Mouse (Mus musculus) gastrocnemius, postnatal 10 days (tissue): ENCODE data around the gene Ltb. TPM values are rescaled to one million over a fixed set of nuclear protein-coding genes. Genes with fewer than 3 reads are reported as not detected.

Source experiments
- microRNA-seq, 2 experiments: library from miRNA; unstranded; fragments of <30 nt; microRNA quantifications; one replicate each; pipeline ENCODE4 v1.2.0; 2021
- total RNA-seq, 2 experiments: library from RNA; stranded (reverse); gene quantifications; 2 replicates each; pipeline ENCODE4 v1.2.3; 2021

The Ltb gene
- total RNA-seq, 2 experiments from 2014 or later, result 0.68 to 0.75 TPM

Small RNAs within 50 kb of the gene (microRNA-seq; reads per million reads assigned to microRNA genes)
- gene Mir6973a, result 0 reads per million in 2 experiments
- gene Mir6974, result 0 reads per million in 2 experiments
- 0.50 to 0.95 reads per million in 2 experiments for gene Mir6975

Other genes with a start within 250 kb of the Ltb start
- gene Hspa1b, start 235.2 kb upstream of the Ltb start, total RNA-seq, result 1 to 10 TPM; 2.2 to 4.3 TPM
- gene Gm20481, start 224.5 kb upstream of the Ltb start, total RNA-seq, result not detected
- 1 to 10 TPM; 3.8 to 6.4 TPM for gene Hspa1a, start 222.3 kb upstream of the Ltb start, total RNA-seq
- 1 to 10 TPM; 6.2 to 9.9 TPM for gene Hspa1l, start 221.7 kb upstream of the Ltb start, total RNA-seq
- 10 to 100 TPM; 24.7 to 28.2 TPM for gene Lsm2, start 212.6 kb upstream of the Ltb start, total RNA-seq
- gene Vars, start 193.5 kb upstream of the Ltb start, total RNA-seq, result 10 to 100 TPM; 31.4 to 40.7 TPM
- gene Vwa7, start 177.9 kb upstream of the Ltb start, total RNA-seq, result 1 to 10 TPM; 2.0 to 2.5 TPM
- 1 to 10 TPM; 2.8 to 3.1 TPM for gene Sapcd1, start 166.4 kb upstream of the Ltb start, total RNA-seq
- gene Msh5, start 147.7 kb upstream of the Ltb start, total RNA-seq, result 1 to 10 TPM; 1.5 to 3.5 TPM
- gene Clic1, start 144.5 kb upstream of the Ltb start, total RNA-seq, result 10 to 100 TPM; 39.2 to 50.5 TPM
- 10 to 100 TPM; 45.3 to 51.9 TPM for gene Ddah2, start 135.4 kb upstream of the Ltb start, total RNA-seq
- not detected for gene Ly6g6c, start 129.1 kb upstream of the Ltb start, total RNA-seq
- gene Mpig6b, start 128.3 kb upstream of the Ltb start, total RNA-seq, result under 1 TPM in 1 of 2 experiments, not detected in 1; 0.20 TPM
- not detected for gene Ly6g6e, start 117.5 kb upstream of the Ltb start, total RNA-seq
- under 1 TPM in 1 of 2 experiments, not detected in 1; 0.97 TPM for gene Ly6g6d, start 116.4 kb upstream of the Ltb start, total RNA-seq
- gene Ly6g6f, start 108.8 kb upstream of the Ltb start, total RNA-seq, result under 1 TPM in 1 of 2 experiments, not detected in 1; 0.23 TPM
- gene Abhd16a, start 105.2 kb upstream of the Ltb start, total RNA-seq, result 10 to 100 TPM; 59.1 to 65.0 TPM
- not detected for gene Ly6g5c, start 86.2 kb upstream of the Ltb start, total RNA-seq
- under 1 TPM in 1 of 2 experiments, not detected in 1; 0.34 TPM for gene Ly6g5b, start 79.0 kb upstream of the Ltb start, total RNA-seq
- 1 to 10 TPM; 4.9 to 6.3 TPM for gene Gpank1, start 73.0 kb upstream of the Ltb start, total RNA-seq
- 100 to 1,000 TPM; 165 to 166 TPM for gene Csnk2b, start 72.4 kb upstream of the Ltb start, total RNA-seq
- gene D17H6S53E, start 68.1 kb upstream of the Ltb start, total RNA-seq, result 10 to 100 TPM; 11.8 to 18.8 TPM
- gene Apom, start 62.4 kb upstream of the Ltb start, total RNA-seq, result not detected
- 100 to 1,000 TPM; 217 to 220 TPM for gene Bag6, start 59.3 kb upstream of the Ltb start, total RNA-seq
- gene Prrc2a, start 29.5 kb upstream of the Ltb start, total RNA-seq, result 100 to 1,000 TPM; 128 to 149 TPM
- 1 to 10 TPM; 2.4 to 2.6 TPM for gene Aif1, start 18.4 kb upstream of the Ltb start, total RNA-seq
- gene Lst1, start 6.0 kb upstream of the Ltb start, total RNA-seq, result 1 to 10 TPM; 4.6 to 5.3 TPM
- gene Tnf, start 7.6 kb downstream of the Ltb start, total RNA-seq, result under 1 TPM; 0.23 to 0.99 TPM
- under 1 TPM in 1 of 2 experiments, not detected in 1; 0.16 TPM for gene Lta, start 10.9 kb downstream of the Ltb start, total RNA-seq
- not detected for gene Gm16181, start 26.4 kb downstream of the Ltb start, total RNA-seq
- 1 to 10 TPM; 2.1 to 3.3 TPM for gene Atp6v1g2, start 39.2 kb downstream of the Ltb start, total RNA-seq
- gene Nfkbil1, start 41.4 kb downstream of the Ltb start, total RNA-seq, result 10 to 100 TPM in 1 of 2 experiments, 1 to 10 TPM in 1; 9.9 to 11.1 TPM
- gene Ddx39b, start 47.3 kb downstream of the Ltb start, total RNA-seq, result 100 to 1,000 TPM; 147 to 169 TPM
- gene H2-D1, start 68.3 kb downstream of the Ltb start, total RNA-seq, result 10 to 100 TPM; 39.3 to 47.2 TPM
- under 1 TPM; 0.23 to 0.70 TPM for gene H2-Q1, start 126.0 kb downstream of the Ltb start, total RNA-seq
- gene H2-Q2, start 147.8 kb downstream of the Ltb start, total RNA-seq, result under 1 TPM; 0.34 to 0.45 TPM
- gene H2-Q4, start 185.2 kb downstream of the Ltb start, total RNA-seq, result 1 to 10 TPM; 5.1 to 6.0 TPM
- gene H2-Q6, start 230.4 kb downstream of the Ltb start, total RNA-seq, result under 1 TPM in 1 of 2 experiments, not detected in 1; 0.43 TPM
- 1 to 10 TPM in 1 of 2 experiments, under 1 TPM in 1; 0.68 to 1.4 TPM for gene H2-Q7, start 244.7 kb downstream of the Ltb start, total RNA-seq